Mouse (Mus musculus): ENCODE measurements around the gene Cdkn2c.

The Cdkn2c gene

DNA sequence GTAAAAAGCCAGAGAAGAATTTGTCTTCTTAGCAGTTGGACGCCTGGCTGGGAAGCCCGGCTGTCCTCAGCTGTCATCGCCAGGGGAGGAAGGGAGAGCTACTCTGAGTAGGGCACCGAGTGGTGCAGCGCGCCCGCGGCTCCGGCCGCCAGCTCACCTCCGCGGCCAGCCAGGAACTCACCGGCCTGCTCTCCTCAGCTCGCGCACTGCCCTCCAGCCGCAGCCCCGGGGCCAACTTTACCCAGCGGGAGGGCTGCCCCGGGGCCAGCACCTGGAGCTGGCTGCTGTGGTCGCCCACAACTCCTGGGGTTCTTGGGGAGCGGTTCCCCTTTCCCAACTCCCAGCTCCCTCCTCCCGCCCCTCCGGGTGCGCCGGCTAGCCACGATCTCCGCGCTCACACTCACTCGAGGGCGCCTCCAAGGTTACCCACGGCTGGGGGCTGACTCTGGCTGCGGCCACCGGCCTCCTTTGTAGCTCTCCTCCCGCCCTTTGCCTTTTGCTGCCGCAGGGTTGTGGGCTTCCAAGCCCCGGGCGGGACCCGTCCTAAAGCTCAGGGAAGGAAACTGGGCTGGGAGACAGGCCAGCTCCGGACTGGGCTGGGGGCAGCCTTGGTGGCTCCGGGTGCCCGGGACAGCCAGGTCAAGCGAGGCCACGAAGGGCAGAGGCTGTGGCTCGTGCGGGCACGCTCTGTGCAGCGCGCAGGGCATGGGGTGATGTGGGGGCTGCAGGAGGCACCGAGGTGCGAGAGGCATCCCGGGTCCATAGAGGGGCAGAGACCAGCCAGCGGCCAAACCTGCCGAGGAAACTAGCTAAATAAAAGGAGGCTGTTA, 9.8 kb downstream of the Cdkn2c start:
- no peak for DNase-seq (ENCODE audit: low spot score in 2 of 2)

DNA sequence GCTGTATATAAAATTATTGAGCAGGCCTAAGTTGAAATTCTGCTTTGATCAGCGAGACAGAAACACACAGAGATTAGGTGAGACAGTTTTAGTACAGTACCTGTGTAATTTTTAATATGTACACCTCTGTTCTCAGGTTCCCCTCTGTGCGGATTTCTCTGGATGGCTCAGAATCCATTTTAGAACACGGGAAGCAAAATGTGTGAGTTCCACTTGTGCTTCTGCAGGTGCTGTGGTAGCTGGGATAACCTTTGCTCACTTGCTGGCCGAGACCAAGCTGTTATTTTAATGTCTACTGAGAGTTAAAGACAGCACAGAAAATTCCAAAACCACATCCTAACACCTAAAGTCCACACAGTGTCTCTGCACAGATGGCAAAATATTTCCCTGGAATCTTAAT, 10.7 kb downstream of the Cdkn2c start:
- DNase-seq (ENCODE audit: low spot score in 2 of 2): no peak

DNA sequence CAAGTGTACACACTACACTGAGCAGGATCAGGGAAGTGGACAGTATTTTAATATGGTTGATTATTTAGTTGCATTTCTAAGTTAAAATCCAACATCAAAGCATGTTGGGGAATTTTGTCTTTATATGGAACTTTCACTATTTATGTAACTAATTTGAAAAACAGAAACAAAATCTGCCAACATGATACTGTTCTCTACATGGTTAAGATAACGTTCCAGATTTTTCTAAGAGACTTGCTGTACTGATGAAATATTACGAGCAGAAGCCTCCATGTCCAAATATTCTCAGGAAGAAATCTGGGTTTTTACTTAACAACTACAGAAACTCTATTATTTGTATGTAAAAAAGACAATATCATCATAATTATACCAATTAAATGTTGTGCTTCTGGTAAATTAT, 11.3 kb downstream of the Cdkn2c start:
- no peak for DNase-seq (ENCODE audit: low spot score in 2 of 2)

DNA sequence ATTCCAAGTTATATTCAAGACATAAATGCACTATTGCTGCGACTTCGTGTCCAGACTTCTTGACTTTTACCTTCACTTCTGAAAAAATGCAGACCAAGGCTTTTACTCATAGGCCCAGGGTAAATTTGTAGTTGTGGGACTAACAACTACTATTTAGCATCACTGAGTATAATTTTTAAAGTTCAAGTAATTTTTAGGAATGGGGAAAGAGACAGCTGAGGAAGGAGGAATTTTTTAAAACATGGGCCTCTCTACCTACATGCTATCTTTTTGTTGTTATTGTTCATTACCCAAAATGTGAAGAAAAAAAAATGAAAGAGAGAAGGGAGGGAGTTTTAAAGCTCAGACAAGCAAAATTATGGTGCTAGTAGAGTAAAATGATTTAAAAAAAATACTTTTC, 12.3 kb downstream of the Cdkn2c start:
- DNase-seq (ENCODE audit: low spot score in 2 of 2): no peak

DNA sequence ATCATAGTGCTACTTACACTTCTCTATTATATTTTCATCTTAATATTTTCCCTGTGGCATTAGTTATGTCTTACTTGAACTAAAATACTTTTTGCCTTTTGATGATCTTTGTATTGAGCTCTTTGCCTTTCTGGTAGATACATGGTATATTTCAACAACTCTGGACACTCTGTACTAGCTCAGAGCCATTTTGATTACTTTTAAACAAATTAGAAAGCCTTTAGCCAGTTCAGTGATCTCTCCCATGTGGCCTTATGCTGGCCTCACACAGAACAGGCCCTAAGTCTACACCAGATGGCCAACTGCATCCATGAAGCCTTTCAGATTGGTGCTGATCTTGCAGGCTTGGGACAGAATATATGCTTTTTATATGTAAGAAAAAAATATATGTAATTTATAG, 13.7 kb downstream of the Cdkn2c start:
- DNase-seq (ENCODE audit: low spot score in 2 of 2): no peak

DNA sequence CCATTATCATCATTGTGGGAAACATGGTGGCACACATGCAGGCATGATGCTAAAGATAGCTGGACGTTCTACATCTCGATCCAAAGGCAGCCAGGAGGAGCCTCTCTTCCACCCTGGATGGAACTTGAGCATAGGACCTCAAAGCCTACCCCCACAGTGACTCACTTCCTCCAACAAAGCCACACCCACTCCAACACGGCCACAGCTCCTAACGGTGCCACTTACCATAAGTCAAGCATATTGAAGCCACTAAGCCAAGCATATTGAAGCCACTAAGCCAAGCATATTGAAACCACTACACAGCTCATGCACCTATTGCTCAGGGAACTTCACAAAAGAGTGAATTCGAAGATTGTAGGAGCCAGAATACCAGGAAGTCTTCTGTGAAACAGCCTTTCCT, 17.7 kb downstream of the Cdkn2c start:
- no peak for DNase-seq (ENCODE audit: low spot score in 2 of 2)

DNA sequence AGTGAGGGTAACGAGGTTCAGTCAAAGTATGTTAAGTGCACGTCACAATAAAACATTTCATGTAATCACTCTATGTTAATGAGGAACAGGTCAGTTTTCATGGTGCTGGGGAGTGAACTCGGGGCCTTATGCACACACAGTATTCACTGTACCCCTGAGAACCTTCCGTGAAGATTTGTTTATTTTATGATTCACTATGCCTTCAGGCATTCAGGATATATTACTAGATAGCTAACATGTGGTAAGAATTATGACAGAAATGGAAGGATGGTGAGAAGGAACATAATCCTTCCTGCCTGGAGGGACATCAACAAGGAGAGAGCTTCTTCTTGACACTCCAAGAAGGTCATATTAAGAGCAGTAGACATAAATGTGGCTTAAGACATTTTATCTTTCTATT, 19.7 kb downstream of the Cdkn2c start:
- no peak for DNase-seq (ENCODE audit: low spot score in 2 of 2)

DNA sequence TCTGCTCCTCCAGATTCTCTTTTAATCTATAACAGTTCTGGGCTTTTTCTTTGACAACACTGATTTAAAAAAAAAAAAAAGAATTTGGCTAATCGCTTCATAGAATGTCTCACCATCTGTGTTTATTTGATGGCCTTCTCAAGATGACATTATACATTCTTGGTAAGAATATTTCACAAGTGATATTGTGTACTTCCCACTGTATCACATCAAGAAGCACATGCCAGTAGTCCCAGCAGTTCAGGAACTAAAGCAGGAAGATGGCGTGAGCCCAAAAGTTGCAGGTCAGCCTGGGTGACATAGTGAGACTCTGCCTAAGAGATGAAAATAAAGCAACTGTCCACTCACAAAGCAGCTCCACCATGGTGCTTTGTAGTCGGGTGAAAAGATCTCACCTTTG, 25.5 kb downstream of the Cdkn2c start:
- no peak for DNase-seq (ENCODE audit: low spot score in 2 of 2)

DNA sequence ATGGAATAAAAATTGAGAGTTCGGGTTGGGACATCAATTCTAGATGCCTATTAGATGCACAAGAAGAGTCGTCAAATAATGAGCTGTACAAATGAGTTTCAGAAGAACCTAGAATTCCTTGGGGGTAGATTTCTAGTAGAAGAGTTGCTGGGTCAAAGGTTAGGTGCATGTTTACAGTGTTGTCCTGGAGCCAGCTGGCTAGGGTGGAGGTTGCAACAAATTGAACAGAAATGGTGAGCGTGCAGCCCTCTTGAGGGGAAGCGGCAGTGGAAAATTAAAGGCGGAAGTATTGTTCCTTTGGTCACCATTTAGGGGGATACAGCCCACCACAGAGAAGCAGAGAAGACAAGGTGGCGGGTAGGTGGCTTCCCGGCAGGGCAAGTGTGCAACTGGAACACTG, 26.8 kb downstream of the Cdkn2c start:
- no peak for DNase-seq (ENCODE audit: low spot score in 2 of 2)

DNA sequence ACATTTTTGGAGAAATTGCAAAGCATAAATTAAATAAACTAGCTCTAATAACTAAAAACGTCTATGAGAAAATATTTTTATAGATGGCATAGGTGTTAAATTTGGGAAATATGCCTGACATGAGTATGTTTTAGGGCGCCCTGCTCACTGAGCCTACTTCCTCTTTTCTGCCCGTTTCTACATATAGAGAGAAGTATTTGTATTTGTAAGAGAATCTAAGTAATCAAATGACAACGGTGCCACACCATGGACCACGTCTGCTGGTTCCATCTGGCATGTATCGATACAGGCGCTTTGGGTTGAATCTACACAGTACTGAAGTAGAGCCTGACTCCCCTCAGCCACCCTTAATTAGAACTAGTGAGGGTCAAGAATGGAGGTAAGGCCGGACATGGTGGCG, 27.6 kb downstream of the Cdkn2c start:
- no peak for DNase-seq (ENCODE audit: low spot score in 2 of 2)

DNA sequence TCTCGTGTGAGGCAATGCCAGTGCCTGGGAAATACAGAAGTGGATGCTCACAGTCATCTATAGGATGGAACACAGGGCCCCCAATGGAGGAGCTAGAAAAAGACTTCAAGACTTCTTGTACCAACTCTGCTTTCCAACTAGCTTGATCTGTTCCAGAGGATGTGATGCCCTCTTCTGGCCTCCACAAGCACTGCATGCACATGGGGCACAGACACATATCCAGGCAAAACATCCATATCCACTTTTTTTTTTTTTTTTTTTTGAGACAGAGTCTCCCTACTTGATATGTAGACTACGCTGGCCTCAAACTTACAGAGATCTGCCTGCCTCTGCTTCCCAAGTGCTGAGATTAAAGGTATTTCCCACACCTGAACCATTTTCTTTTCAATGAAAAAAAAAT, 32.0 kb downstream of the Cdkn2c start:
- DNase-seq (ENCODE audit: low spot score in 2 of 2): no peak

DNA sequence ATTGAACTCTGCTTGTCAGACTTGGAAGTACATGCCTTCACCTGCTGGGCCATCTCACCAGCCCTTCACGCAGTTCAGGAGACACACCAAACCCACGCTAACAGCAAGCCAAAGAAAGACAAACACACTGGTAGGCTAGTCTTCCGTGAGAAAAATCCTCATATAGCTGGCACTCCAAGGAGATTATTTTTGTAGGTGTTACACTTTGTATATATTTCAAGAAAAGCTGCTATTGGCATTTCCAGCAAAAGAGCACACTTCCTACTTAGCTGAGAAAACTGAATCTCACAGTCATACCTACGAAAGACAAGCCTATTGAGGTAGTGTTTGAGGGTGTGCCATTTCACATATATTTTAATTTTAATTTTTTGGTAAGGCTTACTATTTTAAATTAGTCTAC, 36.0 kb downstream of the Cdkn2c start:
- no peak for DNase-seq (ENCODE audit: low spot score in 2 of 2)

DNA sequence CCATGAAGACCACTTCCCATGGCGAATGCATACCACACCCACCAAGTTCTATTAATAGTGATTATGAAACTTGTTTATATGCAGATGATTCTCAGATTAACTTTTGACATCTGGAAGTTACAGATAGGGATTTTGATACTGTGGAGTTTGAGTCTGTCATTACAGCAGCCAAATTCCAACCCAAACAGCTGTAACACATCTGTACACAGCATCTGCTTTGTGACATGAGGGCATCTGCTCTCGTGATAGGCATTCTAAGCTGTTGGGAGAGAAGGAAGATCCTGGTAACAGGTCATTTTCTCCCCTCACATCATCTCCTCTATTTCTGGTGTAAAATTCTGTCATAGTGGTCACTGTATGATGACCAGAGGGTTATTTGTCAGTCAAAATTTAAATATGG, 36.8 kb downstream of the Cdkn2c start:
- DNase-seq (ENCODE audit: low spot score in 2 of 2): no peak

DNA sequence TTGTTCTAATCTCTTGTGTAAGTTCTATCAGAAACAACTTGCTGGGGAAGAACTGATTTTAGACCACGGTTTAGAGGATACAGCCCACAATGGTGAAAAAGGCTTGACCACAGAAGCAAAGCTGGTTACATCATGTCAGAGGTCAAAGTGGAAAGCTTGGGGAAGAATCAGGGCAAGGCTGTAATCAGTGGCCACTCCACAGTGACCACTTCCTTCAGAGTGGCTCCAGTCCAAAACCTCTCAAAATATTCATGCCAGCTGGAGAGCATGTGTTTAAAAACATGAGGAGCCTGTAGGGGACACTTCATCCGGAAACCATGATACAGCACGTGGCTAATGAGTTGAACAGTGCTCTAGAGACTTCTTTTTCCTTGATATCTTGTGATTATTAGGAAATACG, 54.4 kb downstream of the Cdkn2c start:
- no peak for DNase-seq (ENCODE audit: low spot score in 2 of 2)

Data from right cerebral cortex, postnatal 36 days (tissue).